Mouse (Mus musculus) cortical plate, adult 2 months (tissue): ENCODE measurements around the gene Gm3636. TPM values are rescaled to one million over a fixed set of nuclear protein-coding genes. Genes with fewer than 3 reads are reported as not detected.
"Not testable (repeated sequence)": the region's sequence is repeated elsewhere in the genome, so short reads cannot be mapped to it uniquely, and the experiment has no call there.

ENCODE experiments used
- H3K27ac ChIP-seq: fragments of 200-500 bp; 2 replicates; pipeline ENCODE4 v1.5.1; 2012; ENCODE audit warnings: low read length, control low read depth, inconsistent platforms; ENCODE audit not compliant: insufficient read depth
- H3K4me1 ChIP-seq: fragments of 200-500 bp; 2 replicates; pipeline ENCODE4 v1.6.1; 2011; ENCODE audit warnings: low read length; ENCODE audit not compliant: control insufficient read depth, insufficient read depth
- H3K4me3 ChIP-seq: fragments of 200-500 bp; 2 replicates; pipeline ENCODE4 v1.5.1; 2011; ENCODE audit warnings: mild to moderate bottlenecking, low read length, control low read depth; ENCODE audit not compliant: insufficient read depth
- polyA plus RNA-seq: library from polyadenylated mRNA; depleted of rRNA; stranded (reverse); fragments of >200 nt; gene quantifications from 2 replicates; pipeline ENCODE4 v1.2.3, GENCODE M21; 2012; rRNA removed

Gm3636 gene
- 5.4 and 6.5 TPM in 2 replicates for polyA plus RNA-seq

DNA sequence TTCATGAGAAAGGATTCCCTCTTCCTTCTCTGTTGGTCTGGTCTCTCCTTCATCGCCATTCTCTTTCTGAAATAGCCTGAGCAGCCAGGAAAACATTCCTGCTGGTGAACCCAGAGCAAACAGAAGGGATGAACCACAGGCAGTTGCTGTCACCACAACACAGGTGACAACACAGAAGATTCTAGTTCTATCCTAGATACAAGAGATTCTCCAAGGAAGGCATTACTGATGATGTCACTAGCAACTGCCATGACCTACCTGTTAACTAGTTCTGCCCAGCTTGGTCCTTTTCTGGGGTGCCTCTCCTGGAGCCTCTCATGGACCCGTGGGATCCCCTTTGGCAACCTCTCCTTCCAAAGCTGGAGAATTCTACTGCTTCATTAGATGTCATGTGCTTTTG is at the start of gene Gm3636:
Gene Gm3636, minus strand, starts transcription at position 101 of the 400 bp plus-strand sequence.
- H3K27ac ChIP-seq, H3K4me1 ChIP-seq, H3K4me3 ChIP-seq: not testable (repeated sequence)

DNA sequence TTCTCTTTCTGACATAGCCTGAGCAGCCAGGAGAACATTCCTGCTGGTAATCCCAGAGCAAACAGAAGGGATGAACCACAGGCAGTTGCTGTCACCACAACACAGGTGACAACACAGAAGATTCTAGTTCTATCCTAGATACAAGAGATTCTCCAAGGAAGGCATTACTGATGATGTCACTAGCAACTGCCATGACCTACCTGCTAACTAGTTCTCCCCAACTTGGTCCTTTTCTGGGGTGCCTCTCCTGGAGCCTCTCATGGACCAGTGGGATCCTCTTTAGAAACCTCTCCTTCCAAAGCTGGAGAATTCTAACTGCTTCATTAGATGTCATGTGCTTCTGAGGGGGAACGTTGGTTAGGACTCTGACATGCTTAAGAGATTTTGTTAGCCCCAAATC is 32.2 kb upstream of the Gm3636 start, which contains the start of gene Gm8362:
Gene Gm8362, minus strand, starts transcription at position 101 of the 400 bp plus-strand sequence.
- not testable (repeated sequence) for H3K27ac ChIP-seq, H3K4me1 ChIP-seq, H3K4me3 ChIP-seq

DNA sequence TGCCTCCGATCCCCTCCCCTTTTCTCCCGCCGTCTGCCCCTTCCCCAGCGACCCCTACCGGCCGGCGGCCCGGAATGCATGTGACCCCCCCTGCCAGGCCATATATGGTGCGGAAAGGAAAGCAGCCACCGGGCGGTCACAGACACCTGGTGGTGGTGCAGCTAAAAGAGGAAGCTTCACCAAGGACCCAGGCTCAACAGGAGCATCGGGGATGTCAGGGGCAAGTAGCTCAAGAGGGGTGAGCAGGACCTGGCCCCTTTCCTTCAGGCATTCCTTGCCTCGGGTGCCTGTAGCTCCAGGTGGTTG is 15.1 kb upstream of the Gm3636 start:
- H3K27ac ChIP-seq, H3K4me1 ChIP-seq, H3K4me3 ChIP-seq: not testable (repeated sequence)

- peak overlapping the region; percentile 44; the same call in 1 of the 2 replicates for H3K4me3 ChIP-seq
- H3K4me1 ChIP-seq, H3K27ac ChIP-seq: not testable (repeated sequence)
These were observed 14.5 kb upstream of the Gm3636 start for GRCm38 (mm10) chr14:6756384-6757230.

GRCm38 (mm10) chr14:6720151-6720550 is 22.0 kb downstream of the Gm3636 start, which contains the start of gene Gm8050:
TSS of gene Gm8050 (minus strand) at chr14:6720251.
- H3K4me1 ChIP-seq, H3K4me3 ChIP-seq, H3K27ac ChIP-seq: not testable (repeated sequence)

Other genes with a start within 250 kb of the Gm3636 start
- not detected in 2 replicates for gene Gm8356, start 205.0 kb downstream of the Gm3636 start, polyA plus RNA-seq
- gene Gm3629, start 151.7 kb downstream of the Gm3636 start, polyA plus RNA-seq: 0.26 and 0.69 TPM in 2 replicates
- gene Gm3460, start 119.9 kb downstream of the Gm3636 start, polyA plus RNA-seq: 0.40 TPM in 1 of 2 replicates, not detected in the other
- gene Gm10251, start 58.2 kb downstream of the Gm3636 start, polyA plus RNA-seq: 0.08 TPM in 1 of 2 replicates, not detected in the other
- gene Gm8050, start 22.1 kb downstream of the Gm3636 start, polyA plus RNA-seq: not detected in 2 replicates
- 0.06 TPM in 1 of 2 replicates, not detected in the other for gene Gm8362, start 32.1 kb upstream of the Gm3636 start, polyA plus RNA-seq
- gene Gm3642, start 98.0 kb upstream of the Gm3636 start, polyA plus RNA-seq: 0.06 TPM in 1 of 2 replicates, not detected in the other
- gene Gm3667, start 147.6 kb upstream of the Gm3636 start, polyA plus RNA-seq: 3.6 and 3.7 TPM in 2 replicates
- not detected in 2 replicates for gene Gm6356, start 231.5 kb upstream of the Gm3636 start, polyA plus RNA-seq